Mouse (Mus musculus): ENCODE measurements around the gene Csdc2. TPM values are rescaled to one million over a fixed set of nuclear protein-coding genes. Genes with fewer than 3 reads are reported as not detected.

The Csdc2 gene
- polyA plus RNA-seq, 1 experiment from 2014 or later, result 6.3 TPM

Other genes with a start within 250 kb of the Csdc2 start
- 0.75 and 0.82 TPM in 2 replicates for gene Chadl, start 239.5 kb upstream of the Csdc2 start, polyA plus RNA-seq (2016; fragmentation: Nextera tagmentation; extraction: Ambion mirVana)
- gene Zc3h7b, start 191.7 kb upstream of the Csdc2 start, polyA plus RNA-seq (2016; fragmentation: Nextera tagmentation; extraction: Ambion mirVana), result 27.4 and 30.8 TPM in 2 replicates
- 102 and 106 TPM in 2 replicates for gene Rangap1, start 191.2 kb upstream of the Csdc2 start, polyA plus RNA-seq (2016; fragmentation: Nextera tagmentation; extraction: Ambion mirVana)
- 26.0 and 27.8 TPM in 2 replicates for gene Tef, start 134.3 kb upstream of the Csdc2 start, polyA plus RNA-seq (2016; fragmentation: Nextera tagmentation; extraction: Ambion mirVana)
- gene Tob2, start 78.0 kb upstream of the Csdc2 start, polyA plus RNA-seq (2016; fragmentation: Nextera tagmentation; extraction: Ambion mirVana), result 14.6 and 14.7 TPM in 2 replicates
- 88.9 and 89.3 TPM in 2 replicates for gene Phf5a, start 64.8 kb upstream of the Csdc2 start, polyA plus RNA-seq (2016; fragmentation: Nextera tagmentation; extraction: Ambion mirVana)
- gene Aco2, start 64.5 kb upstream of the Csdc2 start, polyA plus RNA-seq (2016; fragmentation: Nextera tagmentation; extraction: Ambion mirVana), result 497 and 519 TPM in 2 replicates
- gene Polr3h, start 10.5 kb upstream of the Csdc2 start, polyA plus RNA-seq (2016; fragmentation: Nextera tagmentation; extraction: Ambion mirVana), result 106 and 121 TPM in 2 replicates
- gene Pmm1, start 24.2 kb downstream of the Csdc2 start, polyA plus RNA-seq (2016; fragmentation: Nextera tagmentation; extraction: Ambion mirVana), result 17.7 and 19.6 TPM in 2 replicates
- not detected in 2 replicates for gene 1700029P11Rik, start 43.8 kb downstream of the Csdc2 start, polyA plus RNA-seq (2016; fragmentation: Nextera tagmentation; extraction: Ambion mirVana)
- gene Xrcc6, start 51.1 kb downstream of the Csdc2 start, polyA plus RNA-seq (2016; fragmentation: Nextera tagmentation; extraction: Ambion mirVana), result 68.7 and 80.2 TPM in 2 replicates
- gene Desi1, start 97.1 kb downstream of the Csdc2 start, polyA plus RNA-seq (2016; fragmentation: Nextera tagmentation; extraction: Ambion mirVana), result 22.8 and 24.6 TPM in 2 replicates
- gene Snu13, start 110.8 kb downstream of the Csdc2 start, polyA plus RNA-seq (2016; fragmentation: Nextera tagmentation; extraction: Ambion mirVana), result 150 and 157 TPM in 2 replicates
- gene 4930407I10Rik, start 122.4 kb downstream of the Csdc2 start, polyA plus RNA-seq (2016; fragmentation: Nextera tagmentation; extraction: Ambion mirVana), result not detected in 2 replicates
- gene Mei1, start 133.2 kb downstream of the Csdc2 start, polyA plus RNA-seq (2016; fragmentation: Nextera tagmentation; extraction: Ambion mirVana), result not detected in 2 replicates
- 8.7 and 11.1 TPM in 2 replicates for gene Ccdc134, start 191.2 kb downstream of the Csdc2 start, polyA plus RNA-seq (2016; fragmentation: Nextera tagmentation; extraction: Ambion mirVana)
- gene Srebf2, start 210.4 kb downstream of the Csdc2 start, polyA plus RNA-seq (2016; fragmentation: Nextera tagmentation; extraction: Ambion mirVana), result 110 and 118 TPM in 2 replicates

All from heart, embryonic 12.5 days (tissue).